Mouse (Mus musculus) cortical plate, adult 2 months (tissue): ENCODE results near the gene Disp1.

Source experiments
- CTCF ChIP-seq: fragments of 200-500 bp; IDR thresholded peaks from 2 replicates; pipeline ENCODE4 v1.5.1; 2011; ENCODE audit warnings: mild to moderate bottlenecking, control low read depth, low read length; ENCODE audit not compliant: insufficient read depth; ENCODE audit errors: extremely low read depth
- POLR2A ChIP-seq: fragments of 200-500 bp; IDR thresholded peaks from 2 replicates; pipeline ENCODE4 v1.6.1; 2011; ENCODE audit warnings: mild to moderate bottlenecking, low read length, control low read depth; ENCODE audit not compliant: insufficient read depth; ENCODE audit errors: extremely low read depth

GRCm38 (mm10) chr1:183250612-183251011 lies 29.3 kb upstream of the Disp1 start:
- TF ChIP-seq CTCF (no peak), POLR2A (no peak)
